Comparison of ENCODE assay signal across 9 mouse cellular contexts in the genomic region with DNA sequence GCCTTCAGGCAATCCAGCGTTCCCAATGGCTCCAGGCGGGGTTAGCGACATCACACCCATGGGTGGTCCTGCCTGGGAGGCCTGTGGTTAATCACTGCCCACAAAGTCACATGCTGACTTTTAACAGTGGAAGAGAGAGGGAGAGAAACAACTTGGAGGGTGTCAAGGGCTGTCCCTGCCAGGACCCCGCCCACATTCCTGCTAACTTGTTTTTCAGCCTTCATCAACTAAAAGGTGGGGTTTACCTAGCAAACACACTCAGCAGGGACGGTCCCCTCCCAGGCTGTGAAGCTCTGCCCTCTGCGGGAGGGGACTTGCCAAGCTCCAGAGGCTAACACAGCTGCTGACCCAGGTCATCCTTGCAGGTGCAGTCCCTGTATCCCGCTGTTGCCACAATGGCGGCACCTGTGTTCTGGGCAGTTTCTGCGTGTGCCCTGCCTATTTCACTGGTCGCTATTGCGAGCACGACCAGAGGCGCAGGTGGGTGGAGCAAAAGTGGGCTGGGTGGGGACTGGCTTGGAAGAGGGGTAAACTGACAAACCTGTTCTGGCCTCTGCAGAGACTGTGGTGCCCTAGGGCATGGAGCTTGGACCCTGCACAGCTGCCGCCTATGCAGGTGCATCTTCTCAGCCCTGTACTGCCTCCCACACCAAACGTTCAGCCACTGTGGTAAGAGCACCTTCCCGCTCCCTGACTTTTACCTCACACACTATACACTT. TPM values are rescaled to one million over a fixed set of nuclear protein-coding genes. Genes with fewer than 3 reads are reported as not detected.
DNase-seq lines count a peak whose midpoint lies in the region; ATAC-seq and TF ChIP-seq lines count a peak whose summit lies in the region.
"Had no signal": no experiment of that assay in that cellular context is flagged by ENCODE, and none has a peak within 500 bp of the region (broad histone marks: within the 10 kb centered on the region; RNA-seq: fewer than 3 reads in every experiment).

No protein-coding gene starts in this region.

- no peaks in the 10 kb centered on the region for H3K9me3 ChIP-seq in lung, postnatal 0 days (ENCODE audit: low read length)

- no peak for TF ChIP-seq EP300 in lung, postnatal 0 days (IDR thresholded peaks at IDR 0.05)

- no peak overlapping the region for H3K27ac ChIP-seq in lung, postnatal 0 days (ENCODE audit: low read length)
- no peak overlapping the region for H3K27ac ChIP-seq in thymus, adult 2 months (ENCODE audit: control insufficient read depth, insufficient read depth, low read length)

- no peaks in the 10 kb centered on the region for H3K4me1 ChIP-seq in lung, postnatal 0 days (ENCODE audit: insufficient read depth, low read depth, low read length)
- peaks cover 6% of the 10 kb centered on the region; the same call in 1 of the 2 replicates for H3K4me1 ChIP-seq in thymus, adult 2 months (replicated peaks; ENCODE audit: control insufficient read depth, insufficient read depth, low read length)

- H3K4me3 ChIP-seq in lung, postnatal 0 days (ENCODE audit: low read depth, low read length) = no peak overlapping the region
- H3K4me3 ChIP-seq in thymus, adult 2 months (ENCODE audit: control insufficient read depth, insufficient read depth, low read length) = no peak overlapping the region

- no peak for TF ChIP-seq POLR2A in thymus, adult 2 months (IDR thresholded peaks at IDR 0.05; ENCODE audit: control insufficient read depth, extremely low read depth, insufficient read depth, low read length, poor library complexity)

- WGBS in lung, postnatal 0 days = 3% methylated on average over 16 of the region's 16 CpGs
- 5% methylated on average over 16 of the region's 16 CpGs for WGBS in thymus, adult 2 months

- peak; percentile 80 for DNase-seq in heart, adult 11 months
- no peak for DNase-seq in heart, postnatal 4 days
- peak; percentile 47 for DNase-seq in embryo, embryonic 11 days
- peak; percentile 46 for DNase-seq in induced T-regulatory cell, adult 2 months (ENCODE audit: low read depth)
- DNase-seq in lung, postnatal 0 days (ENCODE audit: low spot score) = peak; percentile 25
- peak; percentile 4 for DNase-seq in thymus, adult 2 months
- no peak for DNase-seq in layer of hippocampus, adult 18-20 months (ENCODE audit: low spot score in 2 of 2)
- DNase-seq in layer of hippocampus, postnatal 14 days (ENCODE audit: low spot score in 2 of 2) = no peak

- peak; percentile 81 for ATAC-seq in lung, postnatal 0 days

- H3K27me3 ChIP-seq in lung, postnatal 0 days (replicated peaks; ENCODE audit: insufficient read depth, low read length) = 0 out of 2 replicates have a peak, but pooled peaks cover 15% of the 10 kb centered on the region
- H3K27me3 ChIP-seq in thymus, adult 2 months (ENCODE audit: control insufficient read depth, insufficient read depth, low read length) = no peaks in the 10 kb centered on the region; the same call in 1 of the 2 replicates

- no peak overlapping the region for H3K9ac ChIP-seq in lung, postnatal 0 days (replicated peaks; ENCODE audit: low read depth)

- no peak for TF ChIP-seq CTCF in lung, postnatal 0 days (IDR thresholded peaks at IDR 0.05)
- TF ChIP-seq CTCF in thymus, adult 2 months (IDR thresholded peaks at IDR 0.05; ENCODE audit: borderline replicate concordance, control insufficient read depth, extremely low read depth, insufficient read depth, low read length, poor library complexity) = no peak

- no peaks in the 10 kb centered on the region for H3K36me3 ChIP-seq in lung, postnatal 0 days (ENCODE audit: insufficient read depth, low read length)
- H3K36me3 ChIP-seq in thymus, adult 2 months (ENCODE audit: control insufficient read depth, insufficient read depth, low read length) = no peaks in the 10 kb centered on the region

- H3K4me2 ChIP-seq in lung, postnatal 0 days (replicated peaks; ENCODE audit: low read depth, low read length) = peak overlapping the region; percentile 46

RNA-seq across cellular contexts. Expression of a gene that starts 1.5 kb away (rescaled TPM):
- not detected for total RNA-seq in heart, postnatal 4 days (2021)
- polyA plus RNA-seq in lung, postnatal 0 days (2015; fragmentation: Nextera tagmentation; extraction: Ambion mirVana) = not detected in 2 replicates
- polyA plus RNA-seq in thymus, adult 2 months (2012; rRNA removed) = 0.20 TPM in 1 of 2 replicates, not detected in the other
- total RNA-seq in layer of hippocampus, adult 18-20 months (2021) = not detected
- not detected for total RNA-seq in layer of hippocampus, postnatal 14 days (2021)
- total RNA-seq: liver, adult 2 months had no signal
- polyA plus RNA-seq: liver, adult 2 months had no signal

RNA-seq across cellular contexts. Expression of a gene that starts 23.8 kb away (rescaled TPM):
- not detected for total RNA-seq in heart, postnatal 4 days (2021)
- not detected in 2 replicates for polyA plus RNA-seq in lung, postnatal 0 days (2015; fragmentation: Nextera tagmentation; extraction: Ambion mirVana)
- not detected in 2 replicates for polyA plus RNA-seq in thymus, adult 2 months (2012; rRNA removed)
- total RNA-seq in layer of hippocampus, adult 18-20 months (2021) = not detected
- total RNA-seq in layer of hippocampus, postnatal 14 days (2021) = not detected
- total RNA-seq: liver, adult 2 months had no signal
- polyA plus RNA-seq: liver, adult 2 months had no signal

RNA-seq across cellular contexts. Expression of a gene that starts 38.7 kb away (rescaled TPM):
- not detected for total RNA-seq in heart, postnatal 4 days (2021)
- polyA plus RNA-seq in lung, postnatal 0 days (2015; fragmentation: Nextera tagmentation; extraction: Ambion mirVana) = not detected in 2 replicates
- 0.10 and 0.35 TPM in 2 replicates for polyA plus RNA-seq in thymus, adult 2 months (2012; rRNA removed)
- not detected for total RNA-seq in layer of hippocampus, adult 18-20 months (2021)
- total RNA-seq in layer of hippocampus, postnatal 14 days (2021) = not detected
- total RNA-seq: liver, adult 2 months had no signal
- polyA plus RNA-seq: liver, adult 2 months had no signal

RNA-seq across cellular contexts. Expression of a gene that starts 42.5 kb away (rescaled TPM):
- total RNA-seq in heart, postnatal 4 days (2021) = not detected
- not detected in 2 replicates for polyA plus RNA-seq in lung, postnatal 0 days (2015; fragmentation: Nextera tagmentation; extraction: Ambion mirVana)
- polyA plus RNA-seq in thymus, adult 2 months (2012; rRNA removed) = not detected in 2 replicates
- total RNA-seq in layer of hippocampus, adult 18-20 months (2021) = 10 to 100 TPM; 36.6 to 37.5 TPM
- total RNA-seq in layer of hippocampus, postnatal 14 days (2021) = 10 to 100 TPM; 35.3 to 36.3 TPM
- total RNA-seq: liver, adult 2 months had no signal
- polyA plus RNA-seq: liver, adult 2 months had no signal

Comparison
In these comparisons a context has a peak if more than half of its experiments do, and no peak if none do; other contexts are left out.
1. DNase-seq: peak in heart, adult 11 months (single experiment), embryo, embryonic 11 days (single experiment), induced T-regulatory cell, adult 2 months (single experiment), lung, postnatal 0 days (single experiment) and thymus, adult 2 months (single experiment); none in heart, postnatal 4 days (single experiment), layer of hippocampus, adult 18-20 months (0 of 2) and layer of hippocampus, postnatal 14 days (0 of 2).